Mouse (Mus musculus) myocyte (in vitro differentiated cells): ENCODE results near the gene Atxn7l3.

Source experiments
- CEBPB ChIP-seq: IDR thresholded peaks from 2 replicates; pipeline ENCODE4 v1.6.1; 2011; ENCODE audit warnings: mild to moderate bottlenecking, moderate library complexity; ENCODE audit not compliant: poor library complexity, insufficient read depth, severe bottlenecking
- E2F4 ChIP-seq: IDR thresholded peaks from one replicate; pipeline ENCODE4 v1.6.1; 2011; ENCODE audit warnings: mild to moderate bottlenecking, control low read depth, moderate library complexity; ENCODE audit not compliant: insufficient read depth
- MYOD1 ChIP-seq, 3 experiments: IDR thresholded peaks; one replicate each; pipeline ENCODE4 v1.6.1; 2011; ENCODE audit warnings: control low read depth in 2 of 3, low read depth in 2 of 3, mild to moderate bottlenecking in 2 of 3, moderate library complexity in 1 of 3; ENCODE audit not compliant: insufficient read length in 2 of 3, control insufficient read depth in 1 of 3
- POLR2A ChIP-seq: IDR thresholded peaks from one replicate; pipeline ENCODE4 v1.6.1; 2011; ENCODE audit warnings: low read depth, mild to moderate bottlenecking, control low read depth, moderate library complexity; ENCODE audit not compliant: insufficient read length
- TCF12 ChIP-seq: IDR thresholded peaks from one replicate; pipeline ENCODE4 v1.6.1; 2011; ENCODE audit warnings: mild to moderate bottlenecking, control low read depth; ENCODE audit not compliant: poor library complexity, insufficient read depth, severe bottlenecking

- TF ChIP-seq MYOD1 (IDR thresholded peaks at IDR 0.05; ENCODE audit: control insufficient read depth in 1 of 3, insufficient read length in 2 of 3, low read depth in 2 of 3) (no peak), POLR2A (no peak), CEBPB (no peak), TCF12 (no peak), E2F4 (no peak)
These were observed 46.3 kb upstream of the Atxn7l3 start for GRCm38 (mm10) chr11:102342742-102343141.
